Mouse (Mus musculus): ENCODE results near the gene Idh3g. TPM values are rescaled to one million over a fixed set of nuclear protein-coding genes. Genes with fewer than 3 reads are reported as not detected.
"Not testable (repeated sequence)": the region's sequence is repeated elsewhere in the genome, so short reads cannot be mapped to it uniquely, and the experiment has no call there.

The Idh3g gene
- total RNA-seq, 2 experiments from 2014 or later: 495 to 693 TPM

DNA sequence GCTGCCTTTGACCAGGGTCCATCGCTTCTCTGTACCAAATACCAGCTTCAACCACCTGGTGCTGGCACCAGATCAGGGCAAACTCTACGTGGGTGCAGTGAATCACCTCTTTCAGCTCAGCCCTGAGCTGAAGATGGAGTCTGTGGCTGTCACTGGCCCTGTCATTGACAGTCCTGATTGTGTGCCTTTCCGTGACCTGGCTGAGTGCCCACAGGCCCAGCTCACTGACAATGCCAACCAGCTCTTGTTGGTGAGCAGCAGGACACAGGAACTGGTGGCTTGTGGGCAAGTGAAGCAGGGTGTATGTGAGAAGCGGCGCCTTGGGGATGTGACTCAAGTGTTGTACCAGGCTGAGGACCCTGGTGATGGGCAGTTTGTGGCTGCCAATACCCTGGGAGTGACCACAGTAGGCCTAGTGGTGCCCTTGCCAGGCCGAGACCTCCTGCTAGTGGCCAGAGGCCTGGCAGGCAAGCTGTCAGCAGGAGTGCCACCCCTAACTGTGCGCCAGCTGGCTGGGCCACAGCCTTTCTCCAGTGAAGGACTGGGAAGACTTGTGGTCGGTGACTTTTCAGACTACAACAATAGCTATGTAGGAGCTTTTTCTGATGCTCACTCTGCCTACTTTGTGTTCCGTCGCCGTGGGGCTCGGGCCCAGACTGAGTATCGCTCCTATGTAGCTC, 27.9 kb downstream of the Idh3g start:
- no peak for DNase-seq (ENCODE audit: low spot score in 2 of 2)

DNA sequence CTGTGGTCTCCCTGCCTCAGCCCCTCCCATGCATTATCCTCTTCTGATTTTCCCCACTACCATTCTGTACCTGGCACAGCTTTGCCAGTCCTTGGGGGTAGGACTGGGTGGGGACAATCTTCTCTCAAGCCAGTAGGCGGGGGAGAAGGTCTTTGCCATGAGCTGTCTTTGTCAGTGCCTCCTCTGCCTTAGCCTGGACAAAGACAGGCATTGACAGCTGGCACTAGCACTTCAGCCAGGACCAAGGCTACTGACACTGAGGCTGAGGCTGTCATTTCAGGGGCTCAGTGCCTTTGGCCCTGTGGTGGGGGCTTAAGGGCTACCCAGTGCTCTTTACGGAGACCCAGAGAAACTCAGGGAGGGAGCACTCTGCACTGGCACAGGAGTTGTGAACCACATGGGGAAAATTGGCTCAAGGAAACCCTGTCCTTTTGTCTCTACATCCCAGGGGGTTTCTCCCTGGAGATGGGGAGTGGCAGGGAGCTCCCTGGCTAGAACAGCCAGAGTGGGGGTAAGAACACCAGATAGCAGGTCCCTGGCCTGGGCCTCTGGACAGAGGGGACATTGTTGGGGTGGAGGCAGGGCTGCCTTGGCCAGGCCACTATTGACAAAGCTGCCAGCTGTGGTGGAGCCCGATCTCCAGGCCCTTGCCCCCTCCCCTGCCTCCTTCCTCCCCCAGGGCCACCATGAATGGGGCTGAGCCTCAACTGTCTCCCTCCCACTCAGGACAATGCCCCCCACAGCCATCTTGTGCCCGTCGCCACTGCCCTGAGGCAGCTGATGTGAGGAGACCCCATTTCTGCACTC, 30.2 kb downstream of the Idh3g start, which contains the start of gene Plxnb3:
Gene Plxnb3, plus strand, starts transcription at position 757 of the 807 bp plus-strand sequence.
- DNase-seq (ENCODE audit: low spot score in 2 of 2): no peak

DNA sequence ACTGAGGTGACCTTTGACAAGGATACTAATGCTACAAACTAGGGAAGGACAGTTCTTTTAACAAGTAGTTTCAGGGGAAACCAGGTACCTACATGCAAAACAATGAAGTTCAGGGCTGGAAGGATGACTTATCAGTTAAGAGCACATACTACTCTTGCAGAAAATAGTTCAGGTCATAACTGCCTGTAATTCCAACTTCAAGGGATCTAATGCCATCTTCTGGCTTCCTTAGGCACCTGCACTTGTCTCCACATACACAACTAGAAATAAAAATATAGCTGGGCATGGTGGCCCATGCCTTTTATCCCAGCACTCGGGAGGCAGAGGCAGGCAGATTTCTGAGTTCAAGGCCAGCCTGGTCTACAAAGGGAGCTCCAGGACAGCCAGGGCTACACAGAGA, 37.7 kb downstream of the Idh3g start:
- DNase-seq (ENCODE audit: low spot score in 2 of 2): no peak

DNA sequence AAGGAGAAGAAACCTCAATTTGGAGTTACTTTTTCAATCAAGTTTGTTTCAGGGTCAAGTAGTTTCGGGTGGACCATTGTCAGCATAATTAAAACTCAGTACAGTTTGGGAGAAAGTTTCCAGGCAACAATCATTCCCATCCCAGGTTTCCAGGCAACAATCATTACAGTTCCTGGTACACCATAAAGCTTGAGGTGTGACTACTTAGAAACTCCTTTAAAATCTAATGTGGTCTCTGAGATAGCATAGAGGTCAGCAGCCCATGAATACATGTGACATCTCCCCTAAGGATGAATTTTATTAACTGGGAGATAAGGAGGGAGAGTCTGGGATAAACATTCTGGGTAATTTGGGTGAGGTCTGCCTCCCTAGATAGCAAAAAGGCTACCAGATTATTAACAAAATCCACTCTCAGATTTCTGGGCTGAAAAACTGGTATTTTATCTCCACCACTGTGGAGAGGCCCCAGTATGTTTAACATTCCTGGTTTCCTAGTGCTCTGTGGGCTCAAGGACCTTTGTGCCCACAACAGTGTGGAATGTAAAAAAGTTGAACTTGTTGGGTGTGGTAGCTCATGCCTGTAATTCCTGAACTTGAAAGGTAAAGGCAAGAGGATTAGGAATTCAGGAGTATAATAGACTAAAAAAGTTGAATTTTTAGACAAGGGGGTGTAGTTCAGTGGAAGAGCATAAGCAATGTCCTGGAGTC, 41.8 kb downstream of the Idh3g start:
- no peak for DNase-seq (ENCODE audit: low spot score in 2 of 2)

DNA sequence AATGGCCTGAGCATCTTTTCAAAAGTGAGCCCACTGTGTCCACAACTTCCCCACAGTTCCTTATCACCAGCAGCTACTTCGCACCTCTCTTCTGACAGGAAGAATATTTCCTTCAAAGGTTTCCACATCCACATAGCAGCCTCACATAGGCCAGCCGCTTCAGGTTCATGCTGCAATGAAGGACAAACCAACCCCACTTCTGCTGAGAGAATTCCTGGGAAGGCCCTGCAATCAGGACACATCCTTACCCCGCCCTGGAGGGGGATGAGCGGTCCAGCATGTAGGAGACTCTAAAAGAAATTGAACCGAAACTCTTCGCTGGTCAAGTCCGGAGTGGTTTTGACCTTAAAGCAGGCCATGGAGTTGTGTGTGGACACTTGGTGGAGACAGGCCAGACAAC, 46.9 kb downstream of the Idh3g start:
- DNase-seq (ENCODE audit: low spot score in 2 of 2): not testable (repeated sequence)

DNA sequence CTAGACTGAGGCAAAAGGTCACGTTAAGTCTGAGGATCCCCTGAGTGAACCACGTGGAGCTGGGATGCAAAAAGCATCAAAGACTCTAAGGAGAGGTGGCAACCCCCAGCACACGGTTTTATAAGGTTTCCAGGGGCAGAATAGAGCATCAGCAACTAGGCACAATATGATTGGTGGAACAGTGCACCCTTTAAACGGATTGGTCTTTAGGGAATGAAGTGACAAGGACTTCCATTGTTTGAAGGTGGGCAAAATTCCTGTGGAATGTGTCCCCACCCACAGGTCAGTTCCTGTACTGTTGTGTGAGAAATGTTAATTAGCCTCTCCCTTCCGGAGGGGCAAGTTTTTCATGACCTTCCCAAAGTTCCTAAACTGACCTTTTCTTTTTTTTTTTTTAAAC, 47.5 kb downstream of the Idh3g start:
- no peak for DNase-seq (ENCODE audit: low spot score in 2 of 2)

DNA sequence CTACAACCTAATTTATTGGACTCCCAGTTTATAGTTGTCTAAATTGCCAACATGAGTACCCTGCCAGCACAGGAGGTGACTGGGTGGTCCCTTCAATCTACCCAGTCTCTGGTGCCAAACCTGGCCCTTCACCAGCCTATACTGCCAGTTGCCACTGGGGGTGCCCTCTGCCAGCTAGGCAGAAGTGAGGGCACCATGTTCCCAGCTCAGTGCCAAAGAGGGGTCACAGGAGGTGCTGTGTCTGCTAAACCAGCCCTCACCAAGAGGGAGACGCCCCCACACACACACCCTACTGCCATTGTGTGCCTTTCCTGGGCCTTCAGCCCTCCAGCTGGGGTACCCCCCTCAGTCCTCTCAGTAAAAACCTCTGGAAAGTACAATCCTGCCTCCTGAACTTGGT, 48.5 kb downstream of the Idh3g start:
- DNase-seq (ENCODE audit: low spot score in 2 of 2): no peak

DNA sequence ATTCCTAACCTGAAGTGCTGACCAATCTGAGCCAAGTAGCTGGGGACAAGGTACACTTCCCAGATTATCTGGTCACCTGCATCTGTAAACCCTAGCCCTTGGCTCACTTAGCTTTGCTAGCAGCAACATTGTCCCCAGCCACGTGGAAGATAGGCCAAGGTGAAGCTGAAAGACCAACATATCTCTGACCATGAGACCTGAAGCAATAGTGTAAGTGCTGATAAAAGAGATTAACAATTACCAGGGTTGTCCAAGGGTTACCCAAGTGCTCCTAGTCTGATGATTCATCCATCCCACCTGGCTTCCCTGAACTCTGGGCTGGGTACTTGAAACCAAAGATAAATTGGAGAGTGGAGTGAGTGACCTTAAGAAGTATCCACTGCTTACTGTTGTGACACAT, 55.8 kb downstream of the Idh3g start:
- no peak for DNase-seq (ENCODE audit: low spot score in 2 of 2)

Other genes with a start within 250 kb of the Idh3g start
- gene Dusp9, start 147.5 kb downstream of the Idh3g start, total RNA-seq (2021): under 1 TPM; 0.20 to 0.35 TPM
- gene Pnck, start 126.8 kb downstream of the Idh3g start, total RNA-seq (2021): 10 to 100 TPM; 10.6 to 11.7 TPM
- 10 to 100 TPM; 74.5 to 97.7 TPM for gene Slc6a8, start 113.7 kb downstream of the Idh3g start, total RNA-seq (2021)
- 100 to 1,000 TPM; 289 to 309 TPM for gene Bcap31, start 70.7 kb downstream of the Idh3g start, total RNA-seq (2021)
- gene Abcd1, start 70.3 kb downstream of the Idh3g start, total RNA-seq (2021): 10 to 100 TPM; 24.0 to 24.3 TPM
- under 1 TPM; 0.30 to 0.61 TPM for gene Plxnb3, start 29.8 kb downstream of the Idh3g start, total RNA-seq (2021)
- under 1 TPM in 1 of 2 experiments, not detected in 1; 0.74 TPM for gene Srpk3, start 12.5 kb downstream of the Idh3g start, total RNA-seq (2021)
- gene Ssr4, start 131 bp upstream of the Idh3g start, total RNA-seq (2021): 100 to 1,000 TPM; 138 to 158 TPM
- 1 to 10 TPM; 4.0 to 5.3 TPM for gene Pdzd4, start 38.1 kb upstream of the Idh3g start, total RNA-seq (2021)
- not detected for gene Avpr2, start 105.2 kb upstream of the Idh3g start, total RNA-seq (2021)
- 10 to 100 TPM in 1 of 2 experiments, 1 to 10 TPM in 1; 7.0 to 13.8 TPM for gene L1cam, start 109.2 kb upstream of the Idh3g start, total RNA-seq (2021)
- gene Arhgap4, start 135.0 kb upstream of the Idh3g start, total RNA-seq (2021): 1 to 10 TPM; 3.1 to 4.2 TPM
- gene Naa10, start 135.0 kb upstream of the Idh3g start, total RNA-seq (2021): 10 to 100 TPM; 80.3 to 83.2 TPM
- 10 to 100 TPM; 22.0 to 29.6 TPM for gene Renbp, start 144.0 kb upstream of the Idh3g start, total RNA-seq (2021)
- gene Hcfc1, start 179.5 kb upstream of the Idh3g start, total RNA-seq (2021): 10 to 100 TPM; 47.7 to 49.5 TPM
- 100 to 1,000 TPM; 116 to 120 TPM for gene Irak1, start 237.0 kb upstream of the Idh3g start, total RNA-seq (2021)